Mouse (Mus musculus) heart, postnatal 0 days (tissue): ENCODE measurements at regions not wholly inside any gene's neighbourhood (a gene's known extent, or its start where the extent isn't known, plus 50 kb on each side); places are given as distances from the start of the nearest gene placed in this dataset.
A peak's percentile ranks its signal among the peaks of the same experiment; 100 is the strongest.

Experiments used
- ATAC-seq: fragments of 200-750 bp; cut with Nextera tagmentation; 2 replicates; pipeline ENCODE4 v1.8.0; 2017; ENCODE audit warnings: low read depth, moderate number of reproducible peaks, moderate library complexity; ENCODE audit not compliant: insufficient read depth
- DNase-seq: peaks from one replicate; pipeline ENCODE4 v3.0.0-alpha.2; 2016; ENCODE audit warnings: low spot score
- H3K27ac ChIP-seq: fragments of 300-500 bp; sonication (generic); 2 replicates; pipeline ENCODE4 v1.5.1; 2014; ENCODE audit warnings: low read depth, mild to moderate bottlenecking
- H3K27me3 ChIP-seq: fragments of 300-500 bp; sonication (generic); 2 replicates; pipeline ENCODE4 v1.6.1; 2014; ENCODE audit warnings: low read length, mixed read lengths; ENCODE audit not compliant: control insufficient read depth, insufficient read depth
- H3K36me3 ChIP-seq: fragments of 300-500 bp; sonication (generic); replicated peaks from 2 replicates; pipeline ENCODE4 v1.6.1; 2014; ENCODE audit warnings: low read length, mixed read lengths; ENCODE audit not compliant: control insufficient read depth, insufficient read depth
- H3K4me1 ChIP-seq: fragments of 300-500 bp; sonication (generic); 2 replicates; pipeline ENCODE4 v1.6.1; 2014; ENCODE audit warnings: antibody characterized with exemption; ENCODE audit not compliant: control insufficient read depth, insufficient read depth
- H3K4me2 ChIP-seq: fragments of 300-500 bp; sonication (generic); 2 replicates; pipeline ENCODE4 v1.6.1; 2014; ENCODE audit warnings: low read depth, mild to moderate bottlenecking, low read length, moderate library complexity
- H3K4me3 ChIP-seq: fragments of 300-500 bp; sonication (generic); 2 replicates; pipeline ENCODE4 v1.5.1; 2014; ENCODE audit warnings: low read depth, low read length
- H3K9ac ChIP-seq: fragments of 300-500 bp; sonication (generic); replicated peaks from 2 replicates; pipeline ENCODE4 v1.6.1; 2014; ENCODE audit warnings: low read depth, low read length, mixed read lengths
- H3K9me3 ChIP-seq: fragments of 300-500 bp; sonication (generic); replicated peaks from 2 replicates; pipeline ENCODE4 v1.6.1; 2016; ENCODE audit warnings: low read length; ENCODE audit not compliant: control insufficient read depth
- CTCF ChIP-seq: IDR thresholded peaks from 2 replicates; pipeline ENCODE4 v1.5.1; 2016; ENCODE audit warnings: antibody characterized with exemption, control low read depth, low read depth
- EP300 ChIP-seq: IDR thresholded peaks from 2 replicates; pipeline ENCODE4 v1.6.1; 2016; ENCODE audit warnings: antibody characterized with exemption, low read depth
- WGBS: fragments of 180-500 bp; shearing (Covaris S2); extraction: QIAGEN DNeasy Blood & Tissue Kit; methylation state at CpG from one replicate; pipeline ENCODE4 v1.1.7; 2014; 5-methylcytosine and 5-hydroxymethylcytosine counted together

GRCm38 (mm10) chr8:102497160-102497559, 288.3 kb downstream of the Cdh11 start:
- ATAC-seq: no peak
- H3K9me3 ChIP-seq: no peaks in the 10 kb centered on the region

GRCm38 (mm10) chr8:102496698-102497097, 288.7 kb downstream of the Cdh11 start:
- Histone ChIP-seq H3K9ac (no peak overlapping the region), H3K36me3 (no peaks in the 10 kb centered on the region), H3K9me3 (no peaks in the 10 kb centered on the region), H3K4me2 (no peak overlapping the region), H3K27ac (no peak overlapping the region), H3K27me3 (no peaks in the 10 kb centered on the region), H3K4me1 (no peaks in the 10 kb centered on the region), H3K4me3 (no peak overlapping the region)
- TF ChIP-seq EP300 (no peak), CTCF (no peak)
- no peak for ATAC-seq
- no peak for DNase-seq

More at GRCm38 (mm10) chr8:102497160-102497559, 288.3 kb downstream of the Cdh11 start:
- no peak overlapping the region for H3K27ac ChIP-seq
- H3K36me3 ChIP-seq: no peaks in the 10 kb centered on the region
- no peaks in the 10 kb centered on the region for H3K27me3 ChIP-seq
- H3K4me3 ChIP-seq: no peak overlapping the region
- DNase-seq: no peak
- no peaks in the 10 kb centered on the region for H3K4me1 ChIP-seq
- TF ChIP-seq CTCF (no peak), EP300 (no peak)
- H3K4me2 ChIP-seq: no peak overlapping the region
- 79% methylated on average over 5 of the region's 5 CpGs for WGBS
- no peak overlapping the region for H3K9ac ChIP-seq

DNA sequence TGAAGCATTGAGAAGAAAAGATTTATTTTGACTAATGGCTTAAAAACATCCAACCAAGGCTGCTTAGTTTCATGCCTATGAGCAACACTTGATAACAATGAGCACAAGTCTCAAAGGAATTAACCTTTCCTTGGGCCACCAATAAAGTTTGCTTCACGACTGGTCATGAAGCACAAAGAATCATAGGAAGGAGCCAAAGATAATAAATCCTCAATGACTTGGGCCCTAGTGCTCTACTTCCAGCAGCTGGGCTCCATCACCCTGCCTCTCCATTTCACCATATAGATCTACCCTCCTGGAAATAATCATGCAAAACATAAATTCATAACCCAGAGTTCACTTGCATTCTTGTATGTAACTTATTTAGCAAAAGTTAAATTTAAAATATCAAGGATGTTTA, 289.4 kb downstream of the Cdh11 start:
- ATAC-seq (no peak), DNase-seq (peak; percentile 13)
- no peak for TF ChIP-seq CTCF
- no peak for TF ChIP-seq EP300
- H3K36me3 ChIP-seq: no peaks in the 10 kb centered on the region
- H3K4me2 ChIP-seq: no peak overlapping the region
- no peaks in the 10 kb centered on the region for H3K27me3 ChIP-seq
- H3K9ac ChIP-seq: no peak overlapping the region
- WGBS: 35% methylated on average over 1 of the region's 1 CpGs
- H3K4me3 ChIP-seq: no peak overlapping the region
- no peak overlapping the region for H3K27ac ChIP-seq
- no peaks in the 10 kb centered on the region for H3K4me1 ChIP-seq
- no peaks in the 10 kb centered on the region for H3K9me3 ChIP-seq

- H3K27me3 ChIP-seq: no peaks in the 10 kb centered on the region
- no peak for TF ChIP-seq EP300
- TF ChIP-seq CTCF: no peak
- no peak for ATAC-seq
- H3K27ac ChIP-seq: no peak overlapping the region
- DNase-seq: no peak
- no peaks in the 10 kb centered on the region for H3K9me3 ChIP-seq
- no peak overlapping the region for H3K4me3 ChIP-seq
- no peaks in the 10 kb centered on the region for H3K4me1 ChIP-seq
- H3K36me3 ChIP-seq: no peaks in the 10 kb centered on the region
- no peak overlapping the region for H3K9ac ChIP-seq
- no peak overlapping the region for H3K4me2 ChIP-seq
Measured at GRCm38 (mm10) chr8:102491015-102491414, 294.4 kb downstream of the Cdh11 start.

GRCm38 (mm10) chr8:102488284-102488683, 297.2 kb downstream of the Cdh11 start:
- Histone ChIP-seq H3K27me3 (no peaks in the 10 kb centered on the region), H3K9me3 (no peaks in the 10 kb centered on the region), H3K9ac (no peak overlapping the region), H3K27ac (no peak overlapping the region), H3K4me2 (no peak overlapping the region), H3K4me1 (no peaks in the 10 kb centered on the region), H3K4me3 (no peak overlapping the region), H3K36me3 (no peaks in the 10 kb centered on the region)
- WGBS: 83% methylated on average over 1 of the region's 1 CpGs
- ATAC-seq (no peak), DNase-seq (no peak)
- no peak for TF ChIP-seq EP300
- no peak for TF ChIP-seq CTCF

DNA sequence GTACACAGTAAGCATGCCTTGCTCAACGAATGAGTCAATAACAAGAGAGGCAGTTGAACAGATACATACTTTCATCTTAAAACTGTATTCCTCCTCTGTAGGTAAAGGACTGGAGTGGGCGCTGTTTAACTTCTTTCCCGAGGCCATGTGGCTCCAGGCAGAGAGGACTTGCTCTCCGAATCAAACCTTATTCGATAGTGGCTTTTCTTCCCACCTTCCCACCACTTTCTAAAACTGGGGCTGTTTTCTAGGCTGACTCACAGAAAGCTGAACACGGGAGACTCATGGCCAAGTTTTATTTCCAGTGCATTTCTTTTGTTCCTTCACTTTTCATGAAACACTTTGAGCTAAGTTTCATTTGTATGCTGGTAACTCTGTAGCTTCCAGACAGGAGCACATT, 297.6 kb downstream of the Cdh11 start:
- WGBS: 71% methylated on average over 6 of the region's 6 CpGs
- Histone ChIP-seq H3K4me1 (no peaks in the 10 kb centered on the region), H3K9ac (no peak overlapping the region), H3K27ac (no peak overlapping the region), H3K27me3 (no peaks in the 10 kb centered on the region), H3K36me3 (no peaks in the 10 kb centered on the region), H3K9me3 (no peaks in the 10 kb centered on the region), H3K4me3 (no peak overlapping the region), H3K4me2 (no peak overlapping the region)
- no peak for TF ChIP-seq CTCF
- TF ChIP-seq EP300: no peak
- no peak for ATAC-seq
- no peak for DNase-seq
